Mouse (Mus musculus) lung, embryonic 14.5 days (tissue): ENCODE measurements around the gene Pcsk5. TPM values are rescaled to one million over a fixed set of nuclear protein-coding genes. Genes with fewer than 3 reads are reported as not detected.

Experiments
- ATAC-seq: fragments of 200-750 bp; cut with Nextera tagmentation; 2 replicates; pipeline ENCODE4 v1.8.0; 2017; ENCODE audit warnings: mild to moderate bottlenecking, moderate TSS enrichment, moderate library complexity; ENCODE audit not compliant: insufficient read depth
- DNase-seq: peaks from one replicate; pipeline ENCODE4 v3.0.0-alpha.2; 2015
- H3K27ac ChIP-seq: fragments of 300-500 bp; sonication (generic); 2 replicates; pipeline ENCODE4 v1.5.1; 2014; ENCODE audit warnings: low read depth, mild to moderate bottlenecking, moderate library complexity
- H3K27me3 ChIP-seq: fragments of 300-500 bp; sonication (generic); 2 replicates; pipeline ENCODE4 v1.6.1; 2014; ENCODE audit warnings: low read length, control low read depth; ENCODE audit not compliant: insufficient read depth
- H3K36me3 ChIP-seq: fragments of 300-500 bp; sonication (generic); 2 replicates; pipeline ENCODE4 v1.6.1; 2014; ENCODE audit warnings: control low read depth; ENCODE audit not compliant: insufficient read depth
- H3K4me1 ChIP-seq: fragments of 300-500 bp; sonication (generic); 2 replicates; pipeline ENCODE4 v1.6.1; 2014; ENCODE audit warnings: antibody characterized with exemption, control low read depth; ENCODE audit not compliant: insufficient read depth
- H3K4me2 ChIP-seq: fragments of 300-500 bp; sonication (generic); 2 replicates; pipeline ENCODE4 v1.6.1; 2014; ENCODE audit warnings: mild to moderate bottlenecking
- H3K4me3 ChIP-seq: fragments of 300-500 bp; sonication (generic); 2 replicates; pipeline ENCODE4 v1.5.1; 2014; ENCODE audit warnings: low read depth, low read length
- H3K9ac ChIP-seq: fragments of 300-500 bp; sonication (generic); 2 replicates; pipeline ENCODE4 v1.6.1; 2014
- H3K9me3 ChIP-seq: fragments of 300-500 bp; sonication (generic); 2 replicates; pipeline ENCODE4 v1.6.1; 2016; ENCODE audit warnings: low read depth, low read length, control low read depth
- CTCF ChIP-seq: IDR thresholded peaks from 2 replicates; pipeline ENCODE4 v1.5.1; 2016; ENCODE audit warnings: antibody characterized with exemption, low read depth
- WGBS: fragments of 180-500 bp; shearing (Covaris S2); extraction: QIAGEN DNeasy Blood & Tissue Kit; methylation state at CpG from one replicate; pipeline ENCODE4 v1.1.7; 2014; 5-methylcytosine and 5-hydroxymethylcytosine counted together
- polyA plus RNA-seq: library from polyadenylated mRNA; unstranded; fragments of >200 nt; fragmentation: Nextera tagmentation; extraction: Ambion mirVana; gene quantifications from 2 replicates; pipeline ENCODE4 v1.2.1, GENCODE M21; 2014

The Pcsk5 gene
- polyA plus RNA-seq, 1 experiment from 2014 or later, result 19.0 TPM

- no peak overlapping the region for H3K9ac ChIP-seq
- no peaks in the 10 kb centered on the region for H3K27me3 ChIP-seq
- WGBS, result 65% methylated on average over 4 of the region's 4 CpGs
- no peak for TF ChIP-seq CTCF
- no peaks in the 10 kb centered on the region for H3K9me3 ChIP-seq
- H3K36me3 ChIP-seq, result no peaks in the 10 kb centered on the region
- no peak for ATAC-seq
- no peak overlapping the region for H3K4me3 ChIP-seq
- no peak overlapping the region for H3K4me2 ChIP-seq
- no peak for DNase-seq
- H3K27ac ChIP-seq, result no peak overlapping the region
- no peaks in the 10 kb centered on the region for H3K4me1 ChIP-seq
These were observed 221.8 kb downstream of the Pcsk5 start for GRCm38 (mm10) chr19:17615646-17616045.

GRCm38 (mm10) chr19:17606510-17606909 lies 230.9 kb downstream of the Pcsk5 start:
- no peak for TF ChIP-seq CTCF
- ATAC-seq (no peak; the same call in 1 of the 2 replicates), DNase-seq (no peak)
- Histone ChIP-seq H3K9me3 (no peaks in the 10 kb centered on the region), H3K36me3 (no peaks in the 10 kb centered on the region), H3K4me2 (no peak overlapping the region), H3K9ac (no peak overlapping the region), H3K27me3 (no peaks in the 10 kb centered on the region), H3K27ac (peak overlapping the region; percentile 24; the same call in 1 of the 2 replicates), H3K4me3 (no peak overlapping the region), H3K4me1 (no peaks in the 10 kb centered on the region)
- 59% methylated on average over 1 of the region's 1 CpGs for WGBS

GRCm38 (mm10) chr19:17606093-17606492 lies 231.3 kb downstream of the Pcsk5 start:
- Histone ChIP-seq H3K27ac (peak overlapping the region; percentile 24; the same call in 1 of the 2 replicates), H3K9ac (no peak overlapping the region), H3K4me2 (no peak overlapping the region), H3K4me1 (no peaks in the 10 kb centered on the region), H3K27me3 (no peaks in the 10 kb centered on the region), H3K36me3 (no peaks in the 10 kb centered on the region), H3K4me3 (no peak overlapping the region), H3K9me3 (no peaks in the 10 kb centered on the region)
- 39% methylated on average over 2 of the region's 2 CpGs for WGBS
- DNase-seq (peak; percentile 57), ATAC-seq (no peak; the same call in 1 of the 2 replicates)
- TF ChIP-seq CTCF, result no peak

- Histone ChIP-seq H3K36me3 (no peaks in the 10 kb centered on the region), H3K4me3 (no peak overlapping the region), H3K9ac (no peak overlapping the region), H3K27ac (no peak overlapping the region), H3K27me3 (no peaks in the 10 kb centered on the region), H3K9me3 (no peaks in the 10 kb centered on the region), H3K4me1 (no peaks in the 10 kb centered on the region), H3K4me2 (no peak overlapping the region)
- no peak for ATAC-seq
- DNase-seq, result peak; percentile 15
- WGBS, result 55% methylated on average over 3 of the region's 3 CpGs
- TF ChIP-seq CTCF, result no peak
These were observed 234.1 kb downstream of the Pcsk5 start for GRCm38 (mm10) chr19:17603322-17603721.

- ATAC-seq (no peak), DNase-seq (no peak)
- H3K4me3 ChIP-seq, result no peak overlapping the region
- H3K27ac ChIP-seq, result no peak overlapping the region
- no peaks in the 10 kb centered on the region for H3K36me3 ChIP-seq
- H3K9ac ChIP-seq, result no peak overlapping the region
- H3K9me3 ChIP-seq, result no peaks in the 10 kb centered on the region
- H3K4me2 ChIP-seq, result no peak overlapping the region
- no peaks in the 10 kb centered on the region for H3K27me3 ChIP-seq
- TF ChIP-seq CTCF, result no peak
- WGBS, result 61% methylated on average over 2 of the region's 2 CpGs
- no peaks in the 10 kb centered on the region for H3K4me1 ChIP-seq
These were observed 237.1 kb downstream of the Pcsk5 start for GRCm38 (mm10) chr19:17600347-17600746.

GRCm38 (mm10) chr19:17592790-17593189 lies 244.6 kb downstream of the Pcsk5 start:
- peak; percentile 56; the same call in 1 of the 2 replicates for ATAC-seq
- H3K9me3 ChIP-seq, result no peaks in the 10 kb centered on the region
- peak; percentile 78 for DNase-seq
- peaks cover 15% of the 10 kb centered on the region for H3K4me1 ChIP-seq
- TF ChIP-seq CTCF, result no peak
- no peak overlapping the region for H3K4me3 ChIP-seq
- 0 out of 2 replicates have a peak overlapping the region, but pooled peaks have one; percentile 2 for H3K27ac ChIP-seq
- H3K36me3 ChIP-seq, result no peaks in the 10 kb centered on the region
- H3K9ac ChIP-seq, result no peak overlapping the region
- no peaks in the 10 kb centered on the region for H3K27me3 ChIP-seq
- no peak overlapping the region for H3K4me2 ChIP-seq
- 3% methylated on average over 1 of the region's 1 CpGs for WGBS

- Histone ChIP-seq H3K4me2 (no peak overlapping the region), H3K9ac (no peak overlapping the region), H3K9me3 (no peaks in the 10 kb centered on the region), H3K4me3 (no peak overlapping the region), H3K27ac (no peak overlapping the region), H3K4me1 (peaks cover 15% of the 10 kb centered on the region), H3K27me3 (no peaks in the 10 kb centered on the region), H3K36me3 (no peaks in the 10 kb centered on the region)
- TF ChIP-seq CTCF, result no peak
- WGBS, result 22% methylated on average over 8 of the region's 8 CpGs
- ATAC-seq, result peak; percentile 75
- peak; percentile 19 for DNase-seq
These were observed 246.1 kb downstream of the Pcsk5 start for GRCm38 (mm10) chr19:17591335-17591734.

- Histone ChIP-seq H3K4me1 (peaks cover 15% of the 10 kb centered on the region), H3K4me3 (no peak overlapping the region), H3K9ac (no peak overlapping the region), H3K4me2 (no peak overlapping the region), H3K9me3 (no peaks in the 10 kb centered on the region), H3K36me3 (no peaks in the 10 kb centered on the region), H3K27ac (no peak overlapping the region), H3K27me3 (no peaks in the 10 kb centered on the region)
- ATAC-seq (no peak), DNase-seq (no peak)
- WGBS, result 86% methylated on average over 1 of the region's 1 CpGs
- TF ChIP-seq CTCF, result no peak
These were observed 247.1 kb downstream of the Pcsk5 start for GRCm38 (mm10) chr19:17590314-17590713.
